Comparison of ENCODE assay signal across 23 mouse cellular contexts in the genomic region with DNA sequence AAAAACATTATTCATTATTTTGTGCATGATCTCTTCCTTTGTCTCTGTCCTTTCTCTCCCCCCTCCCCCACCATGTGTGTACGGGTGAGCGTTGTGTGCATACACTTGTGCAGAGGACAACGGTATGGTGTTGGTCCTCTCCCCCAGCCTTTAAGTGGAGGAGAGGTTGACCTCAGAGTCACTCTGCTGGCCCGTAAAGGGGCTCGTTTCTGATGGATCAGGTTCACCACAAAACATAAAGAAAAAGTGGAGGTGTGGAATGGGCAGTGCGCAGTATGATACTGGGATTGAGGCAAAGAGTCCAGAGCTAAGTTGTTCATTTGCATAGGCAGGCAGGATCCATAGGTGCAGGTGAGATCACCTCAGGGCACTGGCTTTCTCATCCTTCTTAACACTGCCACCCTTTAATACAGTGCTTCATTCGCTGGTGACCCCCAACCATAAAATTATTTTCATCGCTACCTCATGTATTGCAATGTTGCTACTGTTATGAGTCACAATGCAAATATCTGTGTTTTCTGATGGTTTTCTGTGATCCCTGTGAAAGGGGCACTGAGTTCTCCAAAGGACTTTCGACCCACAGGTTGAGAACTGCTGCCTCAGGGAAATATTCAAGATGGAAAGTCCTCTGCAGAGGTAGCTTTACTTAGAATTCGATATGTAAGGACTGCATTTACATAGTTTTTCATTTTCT. TPM values are rescaled to one million over a fixed set of nuclear protein-coding genes. Genes with fewer than 3 reads are reported as not detected.
A peak's percentile ranks its signal among the peaks of the same experiment; 100 is the strongest.
DNase-seq lines count a peak whose midpoint lies in the region; ATAC-seq and TF ChIP-seq lines count a peak whose summit lies in the region.
"Had no signal": no experiment of that assay in that cellular context is flagged by ENCODE, and none has a peak within 500 bp of the region (broad histone marks: within the 10 kb centered on the region; RNA-seq: fewer than 3 reads in every experiment).

No protein-coding gene starts in this region.

- no peaks in the 10 kb centered on the region for H3K36me3 ChIP-seq in heart, embryonic 10.5 days
- H3K36me3 ChIP-seq in heart, adult 2 months (ENCODE audit: control insufficient read depth, insufficient read depth, low read length) = no peaks in the 10 kb centered on the region
- no peaks in the 10 kb centered on the region for H3K36me3 ChIP-seq in forebrain, postnatal 0 days (ENCODE audit: insufficient read depth)
- H3K36me3 ChIP-seq: embryonic facial prominence, embryonic 13.5 days; embryonic facial prominence, embryonic 15.5 days; forebrain, embryonic 10.5 days; forebrain, embryonic 12.5 days; G1E had no signal

- H3K27ac ChIP-seq in heart, embryonic 10.5 days = no peak overlapping the region
- H3K27ac ChIP-seq in heart, adult 2 months = no peak overlapping the region
- no peak overlapping the region for H3K27ac ChIP-seq in forebrain, postnatal 0 days (ENCODE audit: low read depth, low read length)
- H3K27ac ChIP-seq: embryonic facial prominence, embryonic 13.5 days; embryonic facial prominence, embryonic 15.5 days; forebrain, embryonic 10.5 days; forebrain, embryonic 12.5 days had no signal

- intact Hi-C loops in heart, adult 2 months (cut with DNase I) = no loop called here

- H3K4me3 ChIP-seq in heart, embryonic 10.5 days = no peak overlapping the region
- H3K4me3 ChIP-seq in heart, adult 2 months = no peak overlapping the region
- no peak overlapping the region for H3K4me3 ChIP-seq in forebrain, postnatal 0 days (ENCODE audit: low read depth, low read length)
- H3K4me3 ChIP-seq: embryonic facial prominence, embryonic 13.5 days; embryonic facial prominence, embryonic 15.5 days; erythroblast, embryonic 14.5 days; forebrain, embryonic 10.5 days; forebrain, embryonic 12.5 days had no signal

- 89% methylated on average over 10 of the region's 10 CpGs for whole genome bisulfite sequencing in heart, embryonic 10.5 days
- WGBS in heart, adult 2 months = 86% methylated on average over 10 of the region's 10 CpGs
- WGBS in forebrain, postnatal 0 days = 91% methylated on average over 10 of the region's 10 CpGs

- no peak overlapping the region for H3K4me2 ChIP-seq in forebrain, postnatal 0 days (ENCODE audit: low read depth)
- H3K4me2 ChIP-seq: embryonic facial prominence, embryonic 13.5 days; embryonic facial prominence, embryonic 15.5 days; forebrain, embryonic 12.5 days had no signal

- no peak for ATAC-seq in forebrain, postnatal 0 days
- ATAC-seq: activated CD4-positive, CD25-positive, alpha-beta regulatory T cell, adult 4 months; forebrain, embryonic 14.5 days; forebrain, embryonic 16.5 days; Patski had no signal

- no peaks in the 10 kb centered on the region for H3K4me1 ChIP-seq in heart, embryonic 10.5 days
- H3K4me1 ChIP-seq in heart, adult 2 months (ENCODE audit: control insufficient read depth, insufficient read depth, low read length) = no peaks in the 10 kb centered on the region
- no peaks in the 10 kb centered on the region for H3K4me1 ChIP-seq in forebrain, postnatal 0 days (ENCODE audit: insufficient read depth)
- H3K4me1 ChIP-seq: embryonic facial prominence, embryonic 15.5 days; forebrain, embryonic 10.5 days; forebrain, embryonic 12.5 days had no signal

- no peak for TF ChIP-seq EP300 in heart, adult 2 months (IDR thresholded peaks at IDR 0.05; ENCODE audit: insufficient read depth, low read depth, low read length)

- DNase-seq in heart, embryonic 10.5 days (ENCODE audit: low spot score) = peak; percentile 73
- no peak for DNase-seq in heart, adult 2 months
- DNase-seq in testis, postnatal 10 days (ENCODE audit: low spot score) = peak; percentile 21
- no peak for DNase-seq in testis, postnatal 14 days (ENCODE audit: low spot score)
- DNase-seq in induced T-regulatory cell, adult 2 months (ENCODE audit: low read depth) = peak; percentile 24
- DNase-seq in forebrain, postnatal 0 days = no peak
- DNase-seq: adrenal gland, adult 8-10 months; cerebellum, adult 18-20 months; cerebellum, adult 8-10 months; cerebellum, adult 9-11 months; cerebellum, postnatal 14 days; cerebellum, postnatal 36 days; embryo, embryonic 11 days had no signal

- H3K9me3 ChIP-seq in heart, embryonic 10.5 days = no peaks in the 10 kb centered on the region
- no peaks in the 10 kb centered on the region for H3K9me3 ChIP-seq in forebrain, postnatal 0 days (ENCODE audit: low read length)
- H3K9me3 ChIP-seq: embryonic facial prominence, embryonic 13.5 days; embryonic facial prominence, embryonic 15.5 days; forebrain, embryonic 10.5 days; forebrain, embryonic 12.5 days; G1E had no signal

- TF ChIP-seq CTCF in heart, adult 2 months (IDR thresholded peaks at IDR 0.05) = no peak
- no peak for TF ChIP-seq CTCF in forebrain, postnatal 0 days (IDR thresholded peaks at IDR 0.05; ENCODE audit: low read depth)

- TF ChIP-seq POLR2A in heart, adult 2 months (IDR thresholded peaks at IDR 0.05; ENCODE audit: insufficient read depth, low read depth, low read length) = no peak

- no peaks in the 10 kb centered on the region for H3K79me2 ChIP-seq in heart, adult 2 months (replicated peaks; ENCODE audit: control insufficient read depth, insufficient read depth, low read length)

- H3K27me3 ChIP-seq in heart, embryonic 10.5 days (ENCODE audit: insufficient read depth, poor library complexity, severe bottlenecking) = no peaks in the 10 kb centered on the region
- no peaks in the 10 kb centered on the region for H3K27me3 ChIP-seq in heart, adult 2 months (ENCODE audit: control insufficient read depth, insufficient read depth, low read length)
- no peaks in the 10 kb centered on the region for H3K27me3 ChIP-seq in forebrain, postnatal 0 days (ENCODE audit: insufficient read depth, low read length)
- H3K27me3 ChIP-seq: embryonic facial prominence, embryonic 13.5 days; embryonic facial prominence, embryonic 15.5 days; forebrain, embryonic 12.5 days had no signal

- H3K9ac ChIP-seq in heart, adult 2 months (ENCODE audit: low read depth, low read length) = no peak overlapping the region
- no peak overlapping the region for H3K9ac ChIP-seq in forebrain, postnatal 0 days
- H3K9ac ChIP-seq: embryonic facial prominence, embryonic 13.5 days; embryonic facial prominence, embryonic 15.5 days; forebrain, embryonic 12.5 days had no signal

RNA-seq across cellular contexts. Expression of gene Psmd7, which starts 33.8 kb away (rescaled TPM):
- polyA plus RNA-seq in heart, embryonic 10.5 days (2016; fragmentation: Nextera tagmentation; extraction: Ambion mirVana) = 248 and 324 TPM in 2 replicates
- total RNA-seq in heart, adult 2 months (2021) = 100 to 1,000 TPM in 1 of 2 experiments, 10 to 100 TPM in 1; 91.2 to 101 TPM
- 55.3 and 80.8 TPM in 2 replicates for polyA plus RNA-seq in heart, adult 2 months (2012; rRNA removed)
- 38.9 and 41.9 TPM in 2 replicates for total RNA-seq in forebrain, postnatal 0 days (2014; rRNA removed)
- polyA plus RNA-seq in forebrain, postnatal 0 days (2015; fragmentation: Nextera tagmentation; extraction: Ambion mirVana) = 248 and 263 TPM in 2 replicates

Comparison
In these comparisons a context has a peak if more than half of its experiments do, and no peak if none do; other contexts are left out.
1. DNase-seq: peak in heart, embryonic 10.5 days (single experiment), testis, postnatal 10 days (single experiment) and induced T-regulatory cell, adult 2 months (single experiment); none in heart, adult 2 months (0 of 2), testis, postnatal 14 days (single experiment) and forebrain, postnatal 0 days (single experiment).